Mouse (Mus musculus): ENCODE results near the gene Sbf2.

GRCm38 (mm10) chr7:110359391-110359790 lies 255.3 kb downstream of the Sbf2 start:
- TF ChIP-seq POLR2A (IDR thresholded peaks at IDR 0.05; ENCODE audit: low read depth, low read length) (no peak), CTCF (IDR thresholded peaks at IDR 0.05; ENCODE audit: extremely low read depth, insufficient read depth, insufficient read length, insufficient replicate concordance) (no peak)

All from spleen, adult 2 months (tissue).